Mouse (Mus musculus): Measurements from ENCODE around the gene Arhgap21.

Gene Arhgap21

DNA sequence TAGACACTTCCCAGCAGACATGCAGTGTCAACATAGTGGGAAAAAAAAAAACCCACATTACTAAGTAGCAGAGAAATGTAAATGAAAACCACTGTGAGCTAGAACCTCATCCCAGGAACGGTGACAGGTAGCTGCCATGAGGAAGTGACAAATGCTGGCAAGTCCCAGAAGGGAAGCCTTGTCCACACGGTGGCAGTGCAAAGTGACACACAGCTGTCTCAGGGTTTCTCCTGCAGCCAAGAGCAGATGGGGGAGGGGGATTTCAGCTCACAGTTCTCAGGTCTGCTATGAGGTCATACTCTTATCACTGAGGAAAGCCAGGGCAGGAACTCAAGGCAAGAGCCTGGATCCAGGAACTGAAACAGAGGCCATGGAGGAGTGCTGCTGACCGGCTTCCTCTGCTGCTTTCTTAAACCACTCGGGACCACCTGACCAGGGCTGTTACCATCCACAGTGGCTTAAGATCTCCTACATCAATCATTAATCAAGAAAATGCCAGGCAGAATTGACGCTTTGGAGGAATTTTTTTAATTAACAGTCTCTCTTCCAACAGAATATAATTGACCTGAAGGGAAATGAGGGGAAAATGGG, 74.5 kb downstream of the Arhgap21 start:
- DNase-seq (ENCODE audit: low spot score) = no peak

DNA sequence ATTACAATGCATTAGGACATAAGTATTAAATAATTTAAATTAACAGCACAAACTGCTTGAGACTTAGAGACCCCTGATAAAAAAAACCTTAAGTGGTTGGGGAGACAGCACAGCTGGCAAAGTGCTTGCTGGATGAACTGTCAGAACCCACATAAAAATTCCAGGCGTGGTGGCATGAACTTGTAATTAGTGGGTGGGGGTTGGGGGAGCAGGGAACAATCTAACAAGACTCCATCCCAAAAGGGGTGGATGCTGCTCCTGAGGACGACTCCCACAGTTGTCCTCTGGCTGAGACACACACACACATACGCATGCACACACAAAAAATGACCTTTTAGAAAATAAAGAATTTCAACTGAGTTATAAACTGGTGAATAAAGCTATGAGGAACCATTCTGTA, 79.9 kb downstream of the Arhgap21 start:
- no peak for DNase-seq (ENCODE audit: low spot score)

DNA sequence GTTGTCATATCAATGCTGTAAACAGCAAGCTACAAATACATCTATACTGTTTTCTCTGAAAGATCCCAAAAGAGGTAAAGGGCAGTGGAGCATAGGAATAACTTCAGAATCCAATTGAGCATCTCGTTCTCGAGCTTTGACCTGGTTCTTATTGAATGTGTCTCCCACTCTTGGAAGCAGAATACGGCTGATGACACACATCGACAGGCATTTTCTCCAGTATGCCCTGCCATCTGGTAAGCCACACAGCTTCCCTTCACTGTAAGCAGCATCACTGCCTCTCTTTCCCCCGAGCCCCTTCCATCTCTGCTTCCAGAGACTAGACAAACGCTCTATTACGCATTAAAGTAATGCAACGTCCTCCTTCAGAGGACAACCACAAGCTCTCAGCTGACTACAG, 85.4 kb downstream of the Arhgap21 start:
- no peak for DNase-seq (ENCODE audit: low spot score)

DNA sequence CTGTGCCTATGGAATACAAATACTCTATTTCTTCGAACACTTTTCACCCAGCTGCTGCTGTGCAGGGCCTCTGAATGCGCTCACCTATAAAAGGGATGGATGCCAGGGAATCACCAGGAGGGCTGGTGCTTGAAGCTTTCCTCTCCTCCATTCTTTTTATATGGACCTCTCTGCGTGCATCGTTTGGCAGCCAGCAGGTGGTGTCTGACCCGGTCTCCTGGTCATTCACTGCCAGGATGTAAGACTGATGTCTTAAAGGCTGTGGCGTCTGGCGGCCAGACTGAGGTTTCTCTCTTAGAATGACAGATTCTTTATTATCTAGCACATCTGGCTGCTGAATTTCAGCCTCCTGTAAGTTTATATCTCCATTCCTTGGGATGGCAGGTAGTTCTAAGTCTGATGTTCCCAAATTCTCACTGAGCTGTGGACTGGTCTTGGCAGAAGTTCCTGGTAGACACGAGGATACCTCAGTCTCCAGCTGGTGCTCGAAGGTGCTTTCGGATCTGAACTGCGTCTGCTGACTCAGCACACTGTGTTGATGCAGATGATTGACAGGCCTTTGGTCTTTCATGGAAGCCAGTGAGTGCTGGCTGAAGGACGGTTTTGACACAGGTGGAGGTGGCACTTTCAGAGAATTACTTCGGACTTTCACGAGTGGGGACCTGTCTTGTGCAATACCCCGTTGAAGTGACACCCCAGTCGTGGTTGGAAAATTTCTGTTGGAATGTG, 88.6 kb downstream of the Arhgap21 start:
- DNase-seq (ENCODE audit: low spot score) = no peak

DNA sequence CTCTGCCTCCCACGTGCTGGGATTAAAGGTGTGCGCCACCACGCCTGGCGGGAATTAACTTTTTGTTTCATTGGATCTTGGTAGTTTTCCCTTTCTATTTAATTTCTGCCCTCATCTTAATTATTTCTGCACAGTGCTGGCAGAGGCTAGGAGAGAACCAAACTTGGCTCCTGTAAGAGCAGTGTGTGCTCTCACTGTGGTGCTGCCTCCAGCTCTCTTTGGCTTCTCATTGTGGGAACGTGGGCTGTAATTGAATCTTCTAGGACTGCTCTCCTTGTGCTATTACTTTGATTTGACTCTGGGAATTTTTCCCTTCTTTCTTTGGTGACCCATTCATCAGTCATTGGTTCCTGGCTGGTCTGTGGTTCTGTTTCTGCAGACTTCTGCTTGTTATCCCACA, 94.1 kb downstream of the Arhgap21 start:
- DNase-seq (ENCODE audit: low spot score) = no peak

DNA sequence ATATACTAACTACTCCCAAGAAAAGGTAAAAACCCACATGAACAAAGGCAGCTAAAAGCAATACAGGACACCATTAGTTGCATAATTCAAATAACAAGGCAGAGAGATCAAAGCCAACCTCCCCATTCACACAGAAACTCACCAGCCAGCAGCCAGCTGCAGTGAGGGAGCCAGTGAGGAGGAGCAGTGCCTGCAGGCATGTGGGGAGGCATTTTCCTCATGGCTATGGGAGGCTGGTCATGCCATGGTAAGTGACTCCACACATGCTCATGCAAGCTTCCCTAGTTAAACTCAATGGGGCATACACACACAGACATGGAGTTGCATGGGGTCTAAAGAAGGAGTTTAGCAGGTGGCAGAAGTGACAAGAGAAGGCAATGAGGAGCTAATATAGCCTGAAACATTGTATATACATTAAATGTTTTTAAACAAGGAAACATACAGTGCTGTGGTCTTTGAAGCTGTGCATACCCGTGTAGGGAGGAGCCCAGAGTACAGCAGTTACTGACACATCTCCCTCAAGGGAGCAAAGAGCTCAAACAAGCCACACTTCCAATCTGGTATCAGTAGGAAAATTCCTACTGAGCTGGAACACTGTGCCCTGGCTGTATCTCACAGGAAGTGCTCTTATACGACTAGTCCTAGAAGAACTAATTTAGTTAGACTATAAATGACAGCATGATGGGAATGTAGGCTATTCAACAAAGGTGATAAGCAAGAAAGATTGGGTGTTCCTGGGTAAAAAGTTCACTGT, 99.3 kb downstream of the Arhgap21 start:
- no peak for DNase-seq (ENCODE audit: low spot score)

DNA sequence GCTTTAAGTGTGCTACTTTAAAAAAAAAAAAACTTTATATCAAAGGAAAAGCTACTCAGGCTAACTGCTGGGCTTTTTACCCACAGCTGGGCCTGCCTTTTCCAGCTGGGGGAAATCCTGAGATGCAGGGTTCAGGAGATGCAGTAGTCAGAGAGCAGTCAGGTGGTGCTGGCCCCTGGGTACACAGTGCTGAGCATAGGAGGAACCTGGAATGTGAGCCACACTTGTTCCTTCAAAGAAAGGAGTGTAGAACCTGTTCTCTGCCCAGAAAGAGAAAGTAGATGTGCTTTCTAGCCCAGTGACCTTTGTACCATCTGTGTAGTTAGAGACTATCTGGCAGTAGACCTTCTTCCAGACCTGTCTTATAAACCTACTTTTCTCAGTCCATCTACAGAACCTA, 100.6 kb downstream of the Arhgap21 start:
- DNase-seq (ENCODE audit: low spot score) = no peak

DNA sequence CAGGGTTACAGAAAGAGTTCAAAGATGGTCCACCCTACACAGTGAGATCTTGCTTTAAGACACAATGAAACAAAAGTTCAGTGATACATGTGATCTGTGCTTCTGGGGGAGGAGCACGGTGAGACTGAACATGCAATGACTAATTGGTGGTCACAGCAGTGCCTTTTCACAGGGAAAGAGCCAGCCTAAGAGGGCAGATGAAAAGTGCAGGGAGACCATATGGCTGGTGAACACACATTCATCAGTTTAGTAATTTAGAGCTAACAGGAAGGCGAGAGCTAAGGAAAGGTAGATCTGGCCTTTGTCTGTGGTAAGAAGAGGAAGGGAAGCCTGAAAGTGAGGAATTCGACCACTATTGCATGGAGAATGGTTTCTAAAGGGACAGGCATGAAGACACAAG, 102.9 kb downstream of the Arhgap21 start:
- no peak for DNase-seq (ENCODE audit: low spot score)

DNA sequence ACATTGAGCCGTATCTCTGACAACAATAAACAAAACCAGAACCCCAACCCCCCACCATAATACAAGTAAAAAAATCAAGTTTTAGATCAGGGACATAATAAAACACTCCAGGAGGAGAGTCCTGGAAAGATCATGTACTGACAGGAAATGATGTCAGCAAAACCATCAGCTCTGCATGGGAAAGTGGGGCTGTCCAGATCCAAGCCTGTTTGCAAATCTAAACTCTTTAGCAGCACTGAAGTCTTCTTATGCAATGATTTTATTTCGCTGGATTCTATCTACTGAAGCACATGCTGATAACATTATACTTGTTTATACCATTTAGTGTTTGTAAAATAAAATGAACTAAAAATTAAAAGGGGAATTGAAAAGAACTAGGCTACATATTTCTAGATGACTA, 104.1 kb downstream of the Arhgap21 start:
- no peak for DNase-seq (ENCODE audit: low spot score)

DNA sequence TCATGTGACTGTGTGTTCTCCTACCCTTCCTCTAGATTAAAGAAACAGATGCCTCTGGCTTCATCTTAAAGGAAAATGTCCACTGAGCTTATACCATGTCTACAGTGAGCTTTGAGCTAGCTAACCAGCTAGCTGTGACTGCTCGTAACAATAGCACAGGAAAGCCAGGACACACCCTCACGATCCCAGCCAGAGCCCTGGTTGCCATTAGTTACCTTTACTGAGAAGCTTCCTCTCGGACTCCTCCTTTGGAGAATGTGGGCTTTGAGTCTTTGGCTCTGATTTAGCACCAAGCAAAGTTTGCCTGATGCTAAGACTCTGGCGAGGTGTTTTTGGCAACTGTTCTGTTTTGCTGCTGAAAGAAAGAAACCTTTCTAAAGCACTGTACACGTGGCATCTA, 107.9 kb downstream of the Arhgap21 start:
- DNase-seq (ENCODE audit: low spot score) = no peak

DNA sequence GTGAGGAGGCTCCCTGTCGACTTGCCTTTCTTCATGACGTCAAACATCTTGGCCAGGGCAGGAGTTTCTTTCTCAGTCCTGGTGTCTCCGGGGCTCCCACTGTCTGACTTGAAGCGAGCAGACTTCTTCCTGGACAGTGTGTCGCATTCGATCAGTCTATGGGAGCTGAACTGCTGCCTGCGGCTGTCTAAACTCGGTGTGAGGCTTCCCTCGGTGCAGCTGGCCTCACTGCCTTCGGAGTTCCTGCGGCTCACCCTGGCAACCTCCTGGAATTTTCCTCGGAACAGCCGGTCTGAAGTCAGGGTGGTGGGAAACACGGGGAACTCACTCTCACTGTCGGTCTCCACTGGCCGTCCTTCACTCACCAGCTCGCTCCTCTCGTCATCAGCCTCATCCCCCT, 119.3 kb downstream of the Arhgap21 start:
- DNase-seq (ENCODE audit: low spot score) = no peak

DNA sequence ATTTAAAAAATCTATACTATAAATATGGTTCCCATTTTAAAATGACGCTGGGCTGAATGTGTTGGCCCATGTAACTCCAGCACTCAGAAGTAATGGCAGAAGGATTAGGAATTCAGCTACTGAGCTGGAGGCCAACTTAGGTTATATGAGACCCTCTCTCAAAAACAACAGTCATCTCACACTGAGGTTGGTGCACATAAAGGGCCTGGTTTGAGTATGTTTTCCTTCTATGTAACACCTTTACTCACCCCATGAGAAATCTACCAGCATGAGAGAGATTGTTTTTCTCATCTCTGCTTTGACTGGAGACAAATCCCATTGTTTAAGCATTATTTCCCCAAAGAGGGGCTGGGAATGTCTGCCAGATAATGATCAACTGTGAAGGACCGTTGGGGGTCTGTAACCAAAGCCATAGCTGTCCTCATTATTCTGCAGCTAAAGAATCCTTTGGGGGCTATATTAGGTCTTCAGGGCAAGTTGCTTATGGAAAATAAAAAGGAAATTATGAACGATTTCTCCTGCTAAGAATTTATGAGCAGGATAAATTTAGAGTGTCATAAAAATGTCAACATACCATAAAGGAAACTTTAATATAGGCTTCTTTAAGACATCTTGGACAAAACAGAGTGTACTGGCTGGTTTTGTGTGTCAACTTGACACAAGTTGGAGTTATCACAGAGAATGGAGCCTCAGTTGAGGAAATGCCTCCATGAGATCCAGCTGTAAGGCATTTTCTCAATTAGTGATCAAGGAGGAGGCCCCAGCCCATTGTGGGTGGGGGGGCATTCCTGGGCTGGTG, 136.9 kb downstream of the Arhgap21 start:
- DNase-seq (ENCODE audit: low spot score) = no peak

DNA sequence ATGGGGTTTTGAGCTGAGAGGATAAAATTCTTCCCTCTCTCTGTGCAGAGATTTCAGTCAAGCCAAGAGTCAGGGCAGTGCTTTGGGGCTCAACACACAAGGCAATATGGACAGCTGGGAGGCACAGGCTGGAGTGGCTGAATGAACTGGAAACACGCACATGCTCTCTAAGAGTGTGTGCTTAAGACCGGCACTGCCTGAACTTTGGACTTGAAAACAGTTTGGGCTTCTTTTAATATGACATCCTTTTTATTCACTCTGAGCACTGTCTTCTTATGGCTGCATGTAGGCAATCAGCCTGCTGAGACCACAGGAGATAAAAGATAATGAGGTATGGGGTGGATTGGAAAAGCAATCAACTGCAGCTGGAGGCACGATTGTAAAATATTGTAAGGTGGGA, 137.8 kb downstream of the Arhgap21 start:
- DNase-seq (ENCODE audit: low spot score) = no peak

DNA sequence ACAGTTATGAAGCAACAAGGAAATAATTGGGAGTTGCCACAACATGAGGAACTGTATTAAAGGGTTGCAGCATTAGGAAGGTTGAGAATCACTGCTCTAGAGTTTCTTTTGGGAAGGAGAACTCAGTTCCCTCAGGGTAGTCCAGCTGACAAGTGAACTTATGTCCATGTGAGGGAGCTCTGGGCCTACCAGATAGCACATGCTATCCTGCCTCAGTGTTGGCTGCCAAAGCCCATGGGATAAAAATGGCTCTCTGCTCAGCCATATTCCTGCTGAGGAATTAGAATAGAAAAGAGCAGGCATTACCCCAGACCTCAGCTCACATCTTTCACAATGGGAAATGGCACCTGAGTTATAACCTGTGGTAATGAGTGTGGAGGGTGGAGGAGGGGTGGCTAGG, 142.4 kb downstream of the Arhgap21 start:
- DNase-seq (ENCODE audit: low spot score) = no peak

DNA sequence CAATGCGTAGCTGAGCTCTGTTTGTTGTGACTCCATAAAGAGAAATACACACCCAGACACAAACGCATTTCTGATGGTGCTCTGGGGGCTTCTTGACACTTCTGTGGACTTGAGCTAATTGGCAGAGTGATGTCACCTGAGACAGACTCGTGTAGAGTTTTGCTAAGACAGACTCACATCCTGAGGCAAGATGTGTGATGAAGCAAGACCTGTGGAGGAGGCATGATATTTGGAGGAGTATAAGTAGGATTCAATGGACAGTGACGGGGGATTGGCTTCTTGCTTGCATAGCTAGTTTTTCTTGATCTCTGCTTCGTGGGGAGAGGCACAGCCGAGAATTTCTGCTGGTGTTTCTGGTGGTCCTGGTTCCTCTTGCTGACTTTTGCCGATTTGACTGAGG, 150.5 kb downstream of the Arhgap21 start:
- no peak for DNase-seq (ENCODE audit: low spot score)

DNA sequence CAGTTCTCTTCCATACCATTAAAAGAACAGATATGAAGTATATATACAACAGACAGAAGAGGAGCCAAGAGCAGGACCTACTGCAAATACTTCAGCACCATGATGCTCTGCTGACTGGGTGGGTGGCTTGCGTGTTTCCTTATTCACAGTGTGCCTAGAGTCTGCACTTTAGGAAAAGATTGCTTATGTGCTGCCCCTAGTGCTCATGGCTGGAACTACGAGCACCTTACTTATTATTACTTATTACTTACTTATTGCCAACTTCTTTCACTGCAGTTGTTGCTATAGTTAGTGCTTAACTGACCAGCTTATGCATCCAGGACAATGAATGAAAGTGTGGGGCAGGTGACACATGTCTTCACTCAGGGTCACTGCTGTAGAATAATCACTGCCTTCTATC, 154.7 kb downstream of the Arhgap21 start:
- no peak for DNase-seq (ENCODE audit: low spot score)

DNA sequence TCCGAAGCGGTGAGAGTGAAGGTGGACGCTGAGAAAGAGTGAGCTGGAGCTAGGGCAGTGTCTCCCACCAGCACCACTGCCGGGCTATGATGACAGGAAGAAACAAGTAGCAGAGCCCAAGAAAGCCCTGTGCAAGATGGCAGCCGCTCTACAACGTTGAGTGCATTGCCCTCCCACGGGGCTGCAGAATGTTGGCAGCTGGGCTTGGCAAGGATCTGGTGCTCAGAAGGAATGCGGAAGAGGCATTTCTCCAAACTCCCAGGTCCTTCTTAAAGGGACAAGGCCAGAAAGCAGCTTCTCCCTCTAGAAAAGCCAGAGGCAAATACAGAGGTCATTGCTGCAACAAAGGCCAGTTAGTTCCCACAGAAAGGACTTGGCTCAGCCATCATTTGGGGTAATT, 157.2 kb downstream of the Arhgap21 start:
- DNase-seq (ENCODE audit: low spot score) = peak; percentile 5

DNA sequence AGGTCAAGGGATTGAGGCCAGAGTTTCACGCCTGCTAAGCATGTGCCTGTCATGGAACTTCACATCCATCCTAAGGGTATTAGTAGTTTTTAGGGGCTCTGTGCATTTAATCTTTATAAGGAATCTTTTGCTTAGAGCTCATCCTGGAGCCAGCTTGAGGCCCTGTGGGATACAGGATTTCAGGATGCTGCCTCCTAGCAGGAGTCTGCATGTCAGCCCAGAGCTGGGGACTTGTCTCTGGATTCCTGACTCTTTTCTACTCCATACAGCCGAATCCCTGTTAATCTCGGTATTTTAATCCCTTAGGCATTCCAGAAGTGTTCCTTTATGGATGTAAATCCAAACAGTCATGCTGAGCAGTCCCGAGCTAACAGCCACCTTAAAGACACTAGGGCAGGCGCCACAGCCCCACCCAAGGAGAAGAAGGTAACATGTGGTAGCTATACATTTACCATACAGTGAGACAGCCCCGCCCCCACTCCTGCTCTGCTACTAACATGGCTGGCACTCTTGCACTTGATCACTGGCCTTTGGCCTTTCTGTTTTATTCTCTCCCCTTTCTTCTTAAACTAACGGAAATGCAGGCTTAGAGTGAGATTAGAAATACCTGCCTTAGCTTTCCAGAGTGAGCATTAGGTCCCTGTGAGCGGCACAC, 167.3 kb downstream of the Arhgap21 start:
- no peak for DNase-seq (ENCODE audit: low spot score)
